Mouse (Mus musculus) heart, adult 9 months (tissue): ENCODE measurements around the gene Chchd1.
"Not testable (repeated sequence)": the region's sequence is repeated elsewhere in the genome, so short reads cannot be mapped to it uniquely, and the experiment has no call there.

ENCODE experiments used
- DNase-seq, 2 experiments: peaks; one replicate each; pipeline ENCODE4 v3.0.0; 2022; ENCODE audit warnings: low spot score in 2 of 2

The Chchd1 gene

GRCm38 (mm10) chr14:20686576-20686975, 16.2 kb upstream of the Chchd1 start:
- DNase-seq = no peak

GRCm38 (mm10) chr14:20689009-20689408, 13.8 kb upstream of the Chchd1 start:
- DNase-seq = no peak

DNA sequence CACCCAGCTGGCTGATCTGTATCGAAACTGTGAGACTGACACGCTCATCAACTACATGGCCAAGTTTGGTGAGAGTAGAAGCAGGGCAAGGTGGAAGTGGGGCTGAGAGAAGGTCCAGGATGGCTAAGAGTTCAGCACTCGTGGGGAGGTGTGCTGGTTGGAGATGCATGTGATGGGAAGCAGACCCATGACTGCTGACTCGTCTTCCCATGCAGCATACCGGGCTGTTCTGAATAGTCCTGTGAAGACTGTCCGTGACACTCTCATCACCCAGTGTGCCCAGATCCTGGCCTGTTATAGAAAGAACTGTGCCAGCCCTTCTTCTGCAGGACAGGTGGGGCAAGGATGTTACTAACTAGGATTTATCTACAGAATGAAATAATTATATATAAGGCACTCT, 11.0 kb upstream of the Chchd1 start:
- no peak for DNase-seq

GRCm38 (mm10) chr14:20693589-20694101, 9.2 kb upstream of the Chchd1 start:
- DNase-seq = no peak

DNA sequence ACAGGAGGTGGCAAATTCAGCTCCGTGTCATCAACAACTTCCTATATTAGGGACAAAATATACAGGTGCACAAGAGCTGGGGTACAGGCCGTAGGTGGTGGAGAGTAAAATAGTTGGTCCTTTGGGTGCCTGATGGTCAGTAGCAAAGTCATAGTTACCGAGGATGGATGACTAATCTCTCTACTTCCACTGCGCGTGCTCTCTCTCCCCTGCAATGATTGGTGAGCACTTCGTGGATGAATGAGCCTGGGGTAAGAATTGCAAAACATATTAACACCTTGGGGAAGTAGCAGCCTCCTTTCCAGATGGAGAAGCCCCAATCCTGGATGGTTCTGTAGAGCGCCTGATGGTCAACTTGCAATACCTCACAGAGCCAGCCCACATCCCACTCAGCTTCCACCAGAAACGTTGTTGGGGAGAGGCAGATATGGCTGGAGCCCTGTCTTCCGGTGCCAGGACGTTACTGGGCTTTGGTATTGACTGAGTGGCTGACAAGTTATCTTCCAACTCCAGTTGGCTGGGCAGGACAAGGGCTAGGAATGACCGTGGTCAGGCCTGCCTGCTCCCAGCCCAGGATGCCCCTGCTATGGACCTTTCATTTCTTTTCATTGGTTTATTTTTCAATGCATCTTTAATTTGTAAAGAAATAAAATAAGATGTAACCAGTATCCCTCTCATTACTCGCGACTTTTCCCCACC, 8.5 kb upstream of the Chchd1 start:
- peak in 1 of 2 experiments; percentile 32 for DNase-seq

DNA sequence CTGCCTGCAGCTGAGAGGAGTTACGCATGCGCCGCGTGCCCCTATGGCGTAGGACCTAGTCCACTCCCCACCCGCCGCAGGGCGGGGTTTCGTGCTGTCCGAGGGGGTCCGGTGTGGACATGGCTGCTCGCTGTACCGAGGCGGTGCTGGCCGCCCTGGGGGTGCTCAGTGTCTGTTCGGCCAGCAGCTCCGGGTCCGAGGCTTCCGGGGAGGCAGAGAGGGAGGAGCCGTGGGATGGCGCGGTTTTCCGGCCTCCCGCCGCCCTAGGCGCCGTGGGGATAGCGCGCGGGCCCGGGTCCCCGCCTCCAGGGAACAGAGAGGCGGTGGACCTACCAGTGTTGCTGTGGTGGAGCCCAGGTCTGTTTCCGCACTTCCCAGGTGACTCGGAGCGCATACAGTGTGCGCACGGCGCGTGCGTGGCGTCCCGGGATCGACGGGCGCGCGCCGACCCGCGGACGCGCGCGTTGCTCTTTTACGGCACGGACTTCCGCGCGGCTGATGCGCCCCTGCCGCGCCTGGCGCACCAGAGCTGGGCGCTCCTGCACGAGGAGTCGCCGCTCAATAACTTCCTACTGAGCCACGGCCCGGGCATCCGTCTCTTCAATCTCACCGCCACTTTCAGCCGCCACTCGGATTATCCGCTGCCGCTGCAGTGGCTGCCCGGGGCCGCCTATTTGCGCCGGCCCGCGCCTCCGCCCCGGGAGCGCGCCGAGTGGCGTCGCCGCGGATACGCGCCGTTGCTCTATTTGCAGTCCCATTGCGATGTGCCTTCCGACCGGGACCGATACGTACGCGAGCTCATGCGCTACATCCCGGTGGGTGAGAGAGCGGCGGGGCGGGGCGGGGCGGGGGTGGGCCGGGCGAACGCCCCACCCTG, 7.7 kb upstream of the Chchd1 start, which contains the start of gene Fut11:
Fut11 (plus strand) TSS at position 85 of the 877 bp plus-strand sequence.
- peak; percentile 88 to 90 for DNase-seq

GRCm38 (mm10) chr14:20695761-20696520, 6.9 kb upstream of the Chchd1 start:
- peak; percentile 30 to 40 for DNase-seq

GRCm38 (mm10) chr14:20696986-20697385, 5.8 kb upstream of the Chchd1 start:
- peak; percentile 43 to 50 for DNase-seq

DNA sequence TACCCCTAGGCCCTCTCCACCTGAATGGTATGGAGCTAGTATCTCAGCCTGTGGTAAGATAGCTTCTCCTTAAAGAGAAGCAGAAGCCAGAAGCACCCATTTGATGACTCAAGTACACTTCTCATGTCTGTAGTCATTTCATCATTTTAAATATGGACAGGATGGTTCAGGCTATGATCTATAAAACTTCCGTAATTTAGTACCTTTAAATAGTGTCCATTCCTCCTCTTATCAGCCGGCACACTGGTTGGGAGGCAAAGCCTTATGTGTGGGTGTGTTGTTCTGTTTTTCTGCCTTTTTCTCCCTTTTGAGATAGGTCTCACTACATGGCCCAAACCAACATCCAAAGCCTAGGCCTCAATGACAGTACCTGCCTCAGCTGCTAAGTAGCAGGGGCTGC, 4.3 kb upstream of the Chchd1 start:
- no peak for DNase-seq

GRCm38 (mm10) chr14:20700362-20700761, 2.4 kb upstream of the Chchd1 start:
- DNase-seq = no peak

GRCm38 (mm10) chr14:20701554-20701953, 1.3 kb upstream of the Chchd1 start:
- DNase-seq = no peak

- no peak for DNase-seq
These were observed 588 bp upstream of the Chchd1 start for GRCm38 (mm10) chr14:20702096-20702740.

- not testable (repeated sequence) for DNase-seq
These were observed 655 bp downstream of the Chchd1 start for GRCm38 (mm10) chr14:20703461-20703860.

- peak; percentile 91 to 92 for DNase-seq
These were observed 4.7 kb downstream of the Chchd1 start, which contains the start of gene Zswim8 for GRCm38 (mm10) chr14:20707201-20708190. Gene Zswim8 (plus strand): TSS chr14:20707552.

DNA sequence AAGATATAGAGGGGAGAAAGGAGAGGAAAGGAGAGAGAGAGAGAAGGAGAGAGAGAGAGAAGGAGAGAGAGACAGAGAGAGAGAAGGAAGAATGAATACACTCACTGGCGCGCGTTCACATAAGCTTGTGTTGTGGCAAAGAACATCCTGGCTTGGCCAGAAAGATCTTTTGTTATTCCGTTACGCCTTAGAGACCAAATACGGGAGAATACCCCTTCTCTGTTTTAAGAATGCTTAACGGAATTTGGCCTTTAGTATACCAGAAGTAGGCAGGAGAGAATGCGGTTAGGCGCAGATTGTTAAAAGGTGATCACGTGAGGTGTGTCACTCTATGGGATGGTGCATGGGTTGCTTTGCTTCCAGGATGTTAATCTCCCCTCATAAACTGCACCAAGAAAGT, 5.4 kb downstream of the Chchd1 start:
- DNase-seq = no peak

- DNase-seq = no peak
These were observed 11.0 kb downstream of the Chchd1 start for GRCm38 (mm10) chr14:20713832-20714231.

DNA sequence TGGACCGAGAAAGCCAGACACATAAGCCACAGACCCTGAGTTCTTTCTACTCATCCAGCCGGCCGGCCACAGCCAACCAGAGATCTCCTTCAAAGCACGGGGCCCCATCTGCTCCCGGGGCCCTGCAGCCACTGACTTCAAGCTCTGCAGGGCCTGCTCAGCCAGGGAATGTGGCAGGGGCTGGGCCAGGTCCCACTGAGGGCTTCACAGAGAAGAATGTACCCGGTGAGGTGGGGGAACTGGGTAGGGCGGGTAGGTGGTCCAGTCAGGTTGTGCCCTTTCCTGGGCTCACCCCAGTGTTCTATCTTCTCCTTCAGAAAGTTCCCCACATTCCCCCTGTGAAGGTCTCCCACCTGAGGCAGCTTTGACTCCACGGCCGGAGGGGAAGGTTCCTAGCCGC, 15.6 kb downstream of the Chchd1 start:
- no peak for DNase-seq

- no peak for DNase-seq
These were observed 17.0 kb downstream of the Chchd1 start for GRCm38 (mm10) chr14:20719767-20720166.

DNA sequence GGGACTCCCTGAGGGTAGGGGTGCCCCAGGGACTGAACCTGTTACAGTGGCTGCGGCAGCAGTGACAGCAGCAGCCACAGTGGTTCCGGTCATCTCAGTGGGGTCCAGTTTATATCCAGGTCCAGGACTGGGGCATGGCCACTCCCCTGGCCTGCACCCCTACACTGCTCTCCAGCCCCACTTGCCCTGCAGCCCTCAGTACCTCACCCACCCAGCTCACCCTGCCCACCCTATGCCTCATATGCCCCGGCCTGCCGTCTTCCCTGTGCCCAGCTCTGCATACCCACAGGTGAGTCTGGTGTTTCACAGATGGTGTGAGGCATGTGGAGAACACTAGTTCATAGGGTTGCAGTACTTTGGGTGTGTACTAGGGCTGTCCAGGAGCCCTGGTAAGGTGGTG, 18.6 kb downstream of the Chchd1 start:
- DNase-seq = no peak

DNA sequence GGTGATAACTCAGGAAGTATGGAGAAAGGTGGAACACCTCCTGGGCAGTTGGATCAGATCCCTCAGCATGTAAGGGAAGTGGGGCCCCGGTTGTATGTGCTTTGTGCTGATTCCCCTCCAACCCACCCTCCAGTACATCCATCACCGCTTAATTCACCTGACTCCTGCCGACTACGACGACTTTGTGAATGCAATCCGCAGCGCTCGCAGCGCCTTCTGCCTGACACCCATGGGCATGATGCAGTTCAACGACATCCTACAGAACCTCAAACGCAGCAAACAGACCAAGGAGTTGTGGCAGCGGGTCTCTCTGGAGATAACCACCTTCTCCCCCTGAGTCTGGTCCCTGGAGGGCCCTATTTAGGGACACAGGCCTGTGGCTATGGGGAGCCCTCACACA, 20.2 kb downstream of the Chchd1 start:
- no peak for DNase-seq
